Mouse (Mus musculus) right cerebral cortex, postnatal 4 days (tissue): ENCODE measurements around the gene Kbtbd13.

Experiments
- DNase-seq: peaks from one replicate; pipeline ENCODE4 v3.0.0-alpha.2; 2022

The Kbtbd13 gene

GRCm38 (mm10) chr9:65391613-65391964, at the start of gene Kbtbd13:
Gene Kbtbd13 (minus strand): TSS chr9:65391652.
- DNase-seq, result no peak

- peak; percentile 89 for DNase-seq
These were observed 44.3 kb upstream of the Kbtbd13 start, which contains the start of gene Mtfmt for GRCm38 (mm10) chr9:65435671-65436301. Gene Mtfmt (plus strand): TSS chr9:65435782.

- no peak for DNase-seq
These were observed 43.8 kb upstream of the Kbtbd13 start for GRCm38 (mm10) chr9:65435211-65435610.

GRCm38 (mm10) chr9:65434140-65434539, 42.7 kb upstream of the Kbtbd13 start:
- peak; percentile 56 for DNase-seq

- peak; percentile 77 for DNase-seq
These were observed 40.8 kb upstream of the Kbtbd13 start for GRCm38 (mm10) chr9:65432236-65432635.

- DNase-seq, result no peak
These were observed 39.5 kb upstream of the Kbtbd13 start for GRCm38 (mm10) chr9:65430921-65431320.

GRCm38 (mm10) chr9:65430401-65430800, 38.9 kb upstream of the Kbtbd13 start:
- DNase-seq, result no peak

GRCm38 (mm10) chr9:65428003-65428402, 36.6 kb upstream of the Kbtbd13 start:
- DNase-seq, result no peak

- DNase-seq, result no peak
These were observed 36.1 kb upstream of the Kbtbd13 start for GRCm38 (mm10) chr9:65427511-65427910.

GRCm38 (mm10) chr9:65424393-65424792, 32.9 kb upstream of the Kbtbd13 start:
- no peak for DNase-seq

GRCm38 (mm10) chr9:65422760-65423501, 31.5 kb upstream of the Kbtbd13 start, which contains the start of gene Slc51b:
Gene Slc51b (minus strand): TSS chr9:65422955.
- DNase-seq, result no peak

- DNase-seq, result no peak
These were observed 28.2 kb upstream of the Kbtbd13 start for GRCm38 (mm10) chr9:65419633-65420032.

- DNase-seq, result no peak
These were observed 26.3 kb upstream of the Kbtbd13 start for GRCm38 (mm10) chr9:65417738-65418137.

- DNase-seq, result no peak
These were observed 19.9 kb upstream of the Kbtbd13 start for GRCm38 (mm10) chr9:65411326-65411725.

GRCm38 (mm10) chr9:65410378-65410777, 18.9 kb upstream of the Kbtbd13 start:
- DNase-seq, result no peak

- DNase-seq, result no peak
These were observed 17.4 kb upstream of the Kbtbd13 start for GRCm38 (mm10) chr9:65408871-65409295.

- DNase-seq, result no peak
These were observed 16.4 kb upstream of the Kbtbd13 start for GRCm38 (mm10) chr9:65407861-65408260.

GRCm38 (mm10) chr9:65407327-65407726, 15.9 kb upstream of the Kbtbd13 start:
- no peak for DNase-seq

- DNase-seq, result no peak
These were observed 13.7 kb upstream of the Kbtbd13 start for GRCm38 (mm10) chr9:65405184-65405449.

- peak; percentile 73 for DNase-seq
These were observed 13.1 kb upstream of the Kbtbd13 start for GRCm38 (mm10) chr9:65404331-65405183.

- DNase-seq, result no peak
These were observed 8.5 kb upstream of the Kbtbd13 start for GRCm38 (mm10) chr9:65399934-65400333.

- peak; percentile 53 for DNase-seq
These were observed 6.8 kb upstream of the Kbtbd13 start, which contains the start of gene Rasl12 for GRCm38 (mm10) chr9:65398279-65398678. Gene Rasl12 (plus strand): TSS chr9:65398506.

- DNase-seq, result no peak
These were observed 2.9 kb upstream of the Kbtbd13 start for GRCm38 (mm10) chr9:65394360-65394759.

GRCm38 (mm10) chr9:65393606-65394005, 2.2 kb upstream of the Kbtbd13 start:
- no peak for DNase-seq
